Mouse (Mus musculus) lung, postnatal 0 days (tissue): ENCODE measurements around the gene Gm11992.

ENCODE experiments used
- CTCF ChIP-seq: IDR thresholded peaks from 2 replicates; pipeline ENCODE4 v1.5.1; 2016; ENCODE audit warnings: antibody characterized with exemption, mild to moderate bottlenecking
- EP300 ChIP-seq: IDR thresholded peaks from 2 replicates; pipeline ENCODE4 v1.6.1; 2016; ENCODE audit warnings: antibody characterized with exemption, mild to moderate bottlenecking, control low read depth

- TF ChIP-seq CTCF (no peak), EP300 (no peak)
Observed at GRCm38 (mm10) chr11:9056937-9057336, 8.5 kb downstream of the Gm11992 start.
